Mouse (Mus musculus) myocyte (in vitro differentiated cells): ENCODE measurements at regions not wholly inside any gene's neighbourhood (a gene's known extent, or its start where the extent isn't known, plus 50 kb on each side); places are given as distances from the start of the nearest gene placed in this dataset.

ENCODE experiments used
- CEBPB ChIP-seq: IDR thresholded peaks from 2 replicates; pipeline ENCODE4 v1.6.1; 2011; ENCODE audit warnings: mild to moderate bottlenecking, moderate library complexity; ENCODE audit not compliant: poor library complexity, insufficient read depth, severe bottlenecking
- E2F4 ChIP-seq: IDR thresholded peaks from one replicate; pipeline ENCODE4 v1.6.1; 2011; ENCODE audit warnings: mild to moderate bottlenecking, control low read depth, moderate library complexity; ENCODE audit not compliant: insufficient read depth
- MAX ChIP-seq: IDR thresholded peaks from one replicate; pipeline ENCODE4 v1.6.1; 2011; ENCODE audit warnings: low read depth, mild to moderate bottlenecking, control low read depth
- MYOD1 ChIP-seq, 3 experiments: IDR thresholded peaks; one replicate each; pipeline ENCODE4 v1.6.1; 2011; ENCODE audit warnings: control low read depth in 2 of 3, low read depth in 2 of 3, mild to moderate bottlenecking in 2 of 3, moderate library complexity in 1 of 3; ENCODE audit not compliant: insufficient read length in 2 of 3, control insufficient read depth in 1 of 3
- MYOG ChIP-seq, 3 experiments: IDR thresholded peaks; one replicate each; pipeline ENCODE4 v1.6.1; 2011; ENCODE audit warnings: control low read depth in 2 of 3, low read depth in 2 of 3, mild to moderate bottlenecking in 2 of 3; ENCODE audit not compliant: insufficient read length in 2 of 3, control insufficient read depth in 1 of 3, insufficient read depth in 1 of 3
- POLR2A ChIP-seq: IDR thresholded peaks from one replicate; pipeline ENCODE4 v1.6.1; 2011; ENCODE audit warnings: low read depth, mild to moderate bottlenecking, control low read depth, moderate library complexity; ENCODE audit not compliant: insufficient read length
- POLR2AphosphoS2 ChIP-seq: IDR thresholded peaks from one replicate; pipeline ENCODE4 v1.6.1; 2011; ENCODE audit warnings: low read depth, control low read depth; ENCODE audit not compliant: insufficient read length
- REST ChIP-seq: IDR thresholded peaks from one replicate; pipeline ENCODE4 v1.6.1; 2011; ENCODE audit warnings: mild to moderate bottlenecking, control low read depth, moderate library complexity; ENCODE audit not compliant: insufficient read depth, insufficient read length
- TCF12 ChIP-seq: IDR thresholded peaks from one replicate; pipeline ENCODE4 v1.6.1; 2011; ENCODE audit warnings: mild to moderate bottlenecking, control low read depth; ENCODE audit not compliant: poor library complexity, insufficient read depth, severe bottlenecking
- TCF3 ChIP-seq: IDR thresholded peaks from one replicate; pipeline ENCODE4 v1.6.1; 2011; ENCODE audit warnings: low read depth, control low read depth; ENCODE audit not compliant: insufficient read length
- USF1 ChIP-seq: IDR thresholded peaks from one replicate; pipeline ENCODE4 v1.6.1; 2011; ENCODE audit warnings: low read depth, mild to moderate bottlenecking, control low read depth, moderate library complexity

DNA sequence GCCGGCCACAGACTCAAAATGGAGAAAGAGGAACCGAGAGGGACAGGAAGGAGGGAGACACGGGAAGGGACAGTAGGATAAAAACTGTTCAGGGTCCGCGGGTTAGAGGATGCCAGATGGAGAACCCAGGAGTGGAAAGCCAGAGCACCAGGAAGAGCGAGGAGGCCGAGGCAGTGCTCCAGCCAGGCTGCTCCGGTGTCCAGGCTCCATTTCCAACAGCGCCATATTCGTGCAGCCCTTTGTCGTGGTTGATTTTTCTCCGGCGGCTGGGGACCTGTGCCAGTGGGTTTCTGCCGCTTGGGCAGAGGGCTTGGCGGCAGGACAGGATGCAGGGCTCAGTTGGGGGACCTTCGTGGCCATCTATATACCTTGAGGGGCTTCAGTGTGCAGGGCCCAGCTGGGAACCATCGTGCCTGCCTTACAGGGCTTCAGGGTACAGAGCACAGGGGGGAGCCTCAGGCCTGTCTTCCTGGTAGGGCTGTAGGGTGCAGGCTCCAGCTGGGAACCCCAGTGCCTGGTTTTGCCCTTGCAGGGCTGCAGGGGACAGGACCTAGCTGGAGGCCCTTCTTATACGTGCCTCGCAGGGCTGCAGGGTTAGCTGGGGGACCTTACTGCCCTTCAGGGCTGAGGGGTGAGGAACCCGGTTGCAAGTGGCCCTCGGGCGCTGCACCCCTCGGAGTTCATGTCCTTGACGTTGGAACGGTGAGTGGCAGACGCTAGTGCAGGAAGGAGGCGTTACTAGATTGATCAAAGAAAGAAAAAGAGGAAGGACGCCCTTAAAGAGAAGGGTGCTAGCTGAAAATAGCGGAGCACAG lies 63.7 kb upstream of the Commd3 start:
- TF ChIP-seq POLR2AphosphoS2, result no peak
- no peak for TF ChIP-seq POLR2A
- TF ChIP-seq MYOG (IDR thresholded peaks at IDR 0.05; ENCODE audit: control insufficient read depth in 1 of 3, insufficient read depth in 1 of 3, insufficient read length in 2 of 3, low read depth in 2 of 3), result no peak
- no peak for TF ChIP-seq TCF12
- TF ChIP-seq E2F4, result no peak
- no peak for TF ChIP-seq USF1
- no peak for TF ChIP-seq TCF3
- no peak for TF ChIP-seq MAX
- TF ChIP-seq MYOD1 (IDR thresholded peaks at IDR 0.05; ENCODE audit: control insufficient read depth in 1 of 3, insufficient read length in 2 of 3, low read depth in 2 of 3), result no peak
- TF ChIP-seq CEBPB, result no peak
- TF ChIP-seq REST, result no peak
